Mouse (Mus musculus) liver, postnatal 0 days (tissue): Measurements from ENCODE around the gene Otulinl.

Experiments used
- CTCF ChIP-seq: sonication (generic); IDR thresholded peaks from 2 replicates; pipeline ENCODE4 v1.5.1; 2016; ENCODE audit warnings: antibody characterized with exemption, low read depth
- EP300 ChIP-seq: IDR thresholded peaks from 2 replicates; pipeline ENCODE4 v1.6.1; 2016; ENCODE audit warnings: antibody characterized with exemption, low read depth, mild to moderate bottlenecking

DNA sequence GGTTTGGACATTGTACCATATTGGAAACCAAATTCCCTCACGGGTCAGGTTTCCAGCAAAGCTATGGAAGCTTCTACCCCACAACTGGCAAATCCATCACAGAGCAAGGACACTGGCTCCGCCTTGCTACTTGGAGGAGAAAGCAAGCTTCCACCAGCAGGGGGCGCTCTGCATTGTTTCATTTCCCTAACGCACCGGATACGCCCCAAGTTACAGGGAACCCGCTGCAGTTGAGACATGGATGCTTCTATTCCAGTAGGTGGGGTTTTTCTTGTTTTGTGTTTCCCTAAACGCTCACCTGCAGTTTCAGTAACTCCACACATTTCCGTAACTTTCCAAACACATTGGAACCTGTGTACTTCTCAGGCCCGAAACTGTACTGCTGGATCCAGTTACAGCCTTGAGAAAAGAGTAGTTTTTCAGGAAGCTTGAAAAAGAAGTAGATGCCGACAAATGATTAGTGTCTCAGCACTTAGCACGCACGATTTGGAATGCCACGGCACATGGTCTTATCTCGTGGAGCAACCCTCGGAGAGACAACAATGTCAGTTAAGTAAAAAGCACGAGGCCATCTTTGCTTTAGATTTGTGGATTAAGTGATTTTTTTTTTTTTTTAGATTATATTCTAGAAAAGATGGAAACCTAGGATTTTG lies 21.7 kb downstream of the Otulinl start:
- TF ChIP-seq CTCF (peak; percentile 94), EP300 (no peak)
